Mouse (Mus musculus) embryonic facial prominence, embryonic 13.5 days (tissue): ENCODE data around the gene Tmem131. TPM values are rescaled to one million over a fixed set of nuclear protein-coding genes. Genes with fewer than 3 reads are reported as not detected.

Source experiments
- ATAC-seq: fragments of 200-750 bp; cut with Nextera tagmentation; 2 replicates; pipeline ENCODE4 v1.8.0; 2017; ENCODE audit warnings: low read depth; ENCODE audit not compliant: insufficient number of reproducible peaks, insufficient read depth, low FRiP score, low TSS enrichment
- H3K27ac ChIP-seq: fragments of 300-500 bp; sonication (generic); 2 replicates; pipeline ENCODE4 v1.5.1; 2015; ENCODE audit warnings: moderate library complexity, mild to moderate bottlenecking, inconsistent platforms
- H3K27me3 ChIP-seq: fragments of 300-500 bp; sonication (generic); 2 replicates; pipeline ENCODE4 v1.6.1; 2015; ENCODE audit warnings: mild to moderate bottlenecking, inconsistent platforms
- H3K36me3 ChIP-seq: fragments of 300-500 bp; sonication (generic); 2 replicates; pipeline ENCODE4 v1.6.1; 2015; ENCODE audit warnings: mild to moderate bottlenecking, inconsistent platforms
- H3K4me1 ChIP-seq: fragments of 300-500 bp; sonication (generic); 2 replicates; pipeline ENCODE4 v1.6.1; 2015; ENCODE audit warnings: inconsistent platforms
- H3K4me2 ChIP-seq: fragments of 300-500 bp; sonication (generic); 2 replicates; pipeline ENCODE4 v1.6.1; 2015; ENCODE audit warnings: moderate library complexity, mild to moderate bottlenecking, inconsistent platforms
- H3K4me3 ChIP-seq: fragments of 300-500 bp; sonication (generic); 2 replicates; pipeline ENCODE4 v1.5.1; 2015; ENCODE audit warnings: mild to moderate bottlenecking, inconsistent platforms
- H3K9ac ChIP-seq: fragments of 300-500 bp; sonication (generic); 2 replicates; pipeline ENCODE4 v1.6.1; 2015; ENCODE audit warnings: mild to moderate bottlenecking, inconsistent platforms
- H3K9me3 ChIP-seq: fragments of 300-500 bp; sonication (generic); 2 replicates; pipeline ENCODE4 v1.6.1; 2016; ENCODE audit warnings: inconsistent platforms
- whole genome bisulfite sequencing: fragments of 180-500 bp; shearing (Covaris S2); methylation state at CpG from one replicate; pipeline ENCODE4 v1.1.7; 2015; ENCODE audit warnings: mixed read lengths; 5-methylcytosine and 5-hydroxymethylcytosine counted together
- polyA plus RNA-seq: library from polyadenylated mRNA; unstranded; fragments of >200 nt; fragmentation: Nextera tagmentation; extraction: Ambion mirVana; gene quantifications from 2 replicates; pipeline ENCODE4 v1.2.1, GENCODE M21; 2015

The Tmem131 gene
- polyA plus RNA-seq, 1 experiment from 2014 or later = 17.8 TPM

DNA sequence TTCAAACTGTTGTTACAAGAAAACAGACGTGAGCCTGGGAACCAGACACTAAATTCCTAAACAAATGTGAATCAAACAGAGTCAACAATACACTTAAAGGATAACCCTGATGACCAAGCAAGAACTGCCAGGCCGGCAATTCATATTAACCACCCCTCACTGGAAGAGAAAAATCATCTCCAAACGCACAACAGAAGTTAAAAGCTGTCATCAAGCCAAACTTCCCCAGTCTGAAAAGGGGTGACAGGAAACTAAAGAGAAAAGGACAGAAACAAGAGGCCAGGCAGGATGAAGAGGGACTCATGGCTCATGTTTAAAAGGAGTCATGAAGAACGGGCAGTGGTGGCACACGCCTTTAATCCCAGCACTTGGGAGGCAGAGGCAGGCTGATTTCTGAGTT is 17.7 kb downstream of the Tmem131 start:
- Histone ChIP-seq H3K27me3 (no peaks in the 10 kb centered on the region), H3K36me3 (no peaks in the 10 kb centered on the region), H3K9ac (no peak overlapping the region), H3K4me1 (peaks cover 36% of the 10 kb centered on the region), H3K4me3 (no peak overlapping the region), H3K9me3 (no peaks in the 10 kb centered on the region), H3K4me2 (no peak overlapping the region), H3K27ac (no peak overlapping the region)
- WGBS = 65% methylated on average over 5 of the region's 5 CpGs
- ATAC-seq = no peak

DNA sequence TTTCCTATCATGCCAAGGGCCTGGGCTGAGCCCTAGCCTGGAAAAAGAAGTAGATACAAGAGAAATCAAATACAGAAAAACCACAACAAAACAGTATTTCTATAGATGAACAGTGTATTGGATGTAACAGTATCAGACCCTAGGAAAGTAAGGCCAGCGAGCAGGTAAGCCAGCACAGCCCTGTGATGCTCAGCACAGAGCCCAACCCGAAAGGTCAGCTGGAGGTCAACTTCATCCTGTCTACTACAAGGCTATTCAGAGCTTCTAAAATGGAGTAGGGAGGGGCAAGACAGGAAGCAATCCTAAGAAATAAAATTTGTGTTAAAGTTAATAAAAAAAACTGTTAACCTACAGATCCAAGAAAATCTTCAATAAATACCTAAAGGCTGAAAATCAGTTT is 18.6 kb downstream of the Tmem131 start:
- Histone ChIP-seq H3K27me3 (no peaks in the 10 kb centered on the region), H3K36me3 (no peaks in the 10 kb centered on the region), H3K9ac (no peak overlapping the region), H3K27ac (no peak overlapping the region), H3K4me2 (no peak overlapping the region), H3K9me3 (no peaks in the 10 kb centered on the region), H3K4me1 (peaks cover 45% of the 10 kb centered on the region), H3K4me3 (no peak overlapping the region)
- no peak for ATAC-seq
- WGBS = 74% methylated on average over 2 of the region's 2 CpGs

DNA sequence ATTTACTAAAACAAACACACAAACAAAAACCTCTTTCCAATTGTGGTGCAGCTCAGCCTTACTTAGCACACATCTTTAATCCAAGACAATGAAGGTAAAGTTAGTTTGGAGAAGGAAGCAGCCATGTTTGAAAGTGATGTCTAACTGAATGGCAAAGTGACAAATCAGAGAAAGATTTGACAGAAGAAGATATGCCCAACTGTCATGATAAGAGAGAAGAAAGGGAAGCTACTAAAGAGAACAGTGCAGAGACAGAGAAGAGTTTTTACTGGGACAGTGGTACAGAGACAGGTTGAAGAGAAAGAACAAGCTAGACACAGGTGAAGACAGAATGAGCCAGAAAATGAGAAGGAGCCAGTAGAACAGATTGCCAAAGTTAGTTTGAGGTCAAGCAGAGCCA is 19.6 kb downstream of the Tmem131 start:
- H3K4me2 ChIP-seq = no peak overlapping the region
- no peaks in the 10 kb centered on the region for H3K36me3 ChIP-seq
- no peak overlapping the region for H3K9ac ChIP-seq
- H3K4me3 ChIP-seq = no peak overlapping the region
- no peak for ATAC-seq
- no peaks in the 10 kb centered on the region for H3K27me3 ChIP-seq
- peaks cover 41% of the 10 kb centered on the region for H3K4me1 ChIP-seq
- no peak overlapping the region for H3K27ac ChIP-seq
- H3K9me3 ChIP-seq = no peaks in the 10 kb centered on the region

DNA sequence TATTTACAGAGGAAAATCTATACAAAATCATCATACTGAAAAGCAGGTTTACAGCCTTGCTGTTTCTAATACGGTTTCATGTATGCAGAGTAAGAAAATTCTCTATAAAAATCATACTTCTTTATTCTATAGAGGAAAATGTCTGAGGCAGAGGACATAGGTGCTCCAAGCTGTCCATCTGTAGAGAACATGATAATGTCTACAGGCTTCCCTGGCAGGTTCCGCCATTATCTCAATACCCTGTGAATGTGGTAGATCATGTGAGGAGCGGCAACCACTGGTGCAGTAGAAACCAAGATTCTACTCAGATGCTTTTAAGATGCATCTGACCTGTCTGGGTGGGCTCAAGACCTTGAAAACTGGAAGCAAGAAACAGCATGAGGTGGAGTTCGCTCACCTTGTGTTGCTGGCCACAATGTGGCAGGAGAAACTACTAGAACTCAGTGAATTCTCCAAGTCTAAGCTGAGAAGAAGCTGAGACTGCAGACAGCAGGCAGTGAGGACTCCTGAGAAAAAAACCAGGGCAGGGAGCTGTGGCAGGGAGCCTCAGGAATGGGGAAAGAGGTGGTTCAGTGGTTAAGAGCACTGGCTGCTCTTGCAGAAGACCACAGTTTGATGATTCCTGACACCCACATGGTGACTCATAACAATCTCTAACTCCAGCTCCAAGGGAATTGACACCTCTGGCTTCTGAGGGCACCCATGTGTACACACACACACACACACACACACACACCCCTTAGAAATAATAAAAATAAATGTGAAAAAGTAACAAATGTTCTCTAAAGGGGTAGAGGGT is 20.6 kb downstream of the Tmem131 start:
- Histone ChIP-seq H3K4me3 (no peak overlapping the region), H3K4me1 (peaks cover 34% of the 10 kb centered on the region), H3K4me2 (no peak overlapping the region), H3K9ac (no peak overlapping the region), H3K27ac (no peak overlapping the region), H3K27me3 (no peaks in the 10 kb centered on the region), H3K36me3 (no peaks in the 10 kb centered on the region), H3K9me3 (no peaks in the 10 kb centered on the region)
- no peak for ATAC-seq
- 95% methylated on average over 4 of the region's 4 CpGs for WGBS

DNA sequence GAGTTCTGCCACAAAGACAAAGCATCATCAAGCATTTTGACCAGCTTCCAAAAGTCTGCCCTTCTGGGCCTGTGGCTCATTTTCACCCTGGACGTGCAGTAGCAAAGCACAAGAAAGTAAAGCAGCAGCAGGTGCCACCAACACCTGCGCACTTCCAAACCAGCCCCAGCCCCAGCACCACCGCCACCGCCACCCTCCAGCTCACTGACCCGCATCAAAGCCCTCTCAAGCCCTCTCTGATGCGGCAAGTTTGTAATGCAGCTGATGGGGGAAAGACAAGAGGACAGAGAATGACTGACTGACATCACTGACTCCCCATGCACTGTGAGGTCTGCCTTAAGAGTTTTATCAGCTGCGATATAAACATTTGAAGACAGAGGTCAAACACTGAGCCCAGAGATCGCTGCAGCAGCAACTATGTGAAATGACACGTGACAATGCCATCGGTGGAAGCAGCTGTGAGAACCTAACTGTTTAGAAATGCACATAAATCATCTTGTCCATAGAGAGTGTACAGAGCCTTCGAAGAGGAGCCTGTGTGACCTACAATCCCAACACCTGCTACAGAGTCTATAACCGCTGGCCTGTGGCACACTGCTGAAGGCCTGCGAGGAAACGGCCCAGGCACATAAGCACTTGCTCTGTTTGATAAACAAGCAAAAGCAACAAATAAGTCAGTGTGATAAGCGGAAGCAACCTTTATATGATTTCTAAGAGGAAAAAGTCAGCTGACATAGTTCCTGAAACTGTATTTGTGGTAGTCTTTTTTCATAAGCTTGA is 21.7 kb downstream of the Tmem131 start:
- Histone ChIP-seq H3K9me3 (no peaks in the 10 kb centered on the region), H3K27me3 (no peaks in the 10 kb centered on the region), H3K9ac (no peak overlapping the region), H3K4me2 (no peak overlapping the region), H3K27ac (no peak overlapping the region), H3K4me1 (peaks cover 31% of the 10 kb centered on the region), H3K4me3 (no peak overlapping the region), H3K36me3 (no peaks in the 10 kb centered on the region)
- WGBS = 81% methylated on average over 15 of the region's 15 CpGs
- no peak for ATAC-seq

DNA sequence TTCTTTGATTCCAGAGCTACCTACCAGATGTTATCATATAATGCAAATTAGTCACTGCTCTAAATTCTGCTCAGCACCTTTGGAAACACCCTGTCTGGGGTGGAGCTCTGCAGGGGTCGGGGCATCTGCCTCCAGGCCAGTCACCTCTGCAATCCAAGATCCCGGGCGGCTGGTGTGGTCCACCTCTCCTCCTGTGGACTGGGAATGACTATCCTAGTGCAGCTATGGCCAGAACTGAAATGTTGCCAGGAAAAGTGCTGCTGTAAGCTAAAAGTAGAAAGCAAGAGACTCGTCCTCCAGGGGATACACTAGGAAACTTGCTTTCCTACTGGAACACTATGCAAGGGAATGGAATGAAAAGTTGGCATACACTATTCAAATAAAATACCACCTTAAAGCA is 22.7 kb downstream of the Tmem131 start:
- WGBS = 40% methylated on average over 4 of the region's 4 CpGs
- H3K36me3 ChIP-seq = no peaks in the 10 kb centered on the region
- peaks cover 26% of the 10 kb centered on the region for H3K4me1 ChIP-seq
- no peak overlapping the region for H3K4me2 ChIP-seq
- no peaks in the 10 kb centered on the region for H3K27me3 ChIP-seq
- H3K27ac ChIP-seq = no peak overlapping the region
- no peak overlapping the region for H3K9ac ChIP-seq
- H3K4me3 ChIP-seq = no peak overlapping the region
- no peak for ATAC-seq
- no peaks in the 10 kb centered on the region for H3K9me3 ChIP-seq

DNA sequence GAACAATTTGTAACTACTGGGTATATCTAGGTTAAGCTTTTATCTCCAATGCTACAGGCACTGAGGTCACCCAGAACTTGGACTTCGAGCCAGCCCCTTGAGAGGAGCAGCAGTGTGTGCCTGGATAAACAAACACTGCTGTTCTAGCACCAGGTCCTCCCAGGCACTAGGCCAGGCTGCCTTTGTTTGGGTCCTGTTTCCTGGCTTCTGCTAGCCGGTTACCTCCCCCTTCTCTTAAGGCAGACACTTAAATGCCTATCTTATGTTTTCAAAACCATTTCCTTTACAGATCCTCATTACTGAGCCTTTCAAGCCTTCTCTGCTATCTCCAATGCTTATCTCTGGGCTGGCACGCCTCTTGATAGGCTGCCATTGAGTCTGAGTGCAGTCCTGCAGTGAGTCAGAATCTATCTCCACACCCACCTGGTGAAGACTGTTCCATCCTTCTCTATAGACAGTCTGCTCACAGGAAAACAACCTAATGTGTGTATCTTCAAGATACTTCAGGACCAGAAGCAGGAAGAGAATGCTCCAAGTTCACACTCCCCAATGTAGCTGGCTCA is 23.2 kb downstream of the Tmem131 start:
- H3K9ac ChIP-seq = no peak overlapping the region
- H3K27ac ChIP-seq = peak overlapping the region; percentile 17; the same call in 1 of the 2 replicates
- no peak overlapping the region for H3K4me2 ChIP-seq
- no peaks in the 10 kb centered on the region for H3K36me3 ChIP-seq
- peaks cover 30% of the 10 kb centered on the region for H3K4me1 ChIP-seq
- WGBS = 48% methylated on average over 3 of the region's 3 CpGs
- no peak for ATAC-seq
- no peak overlapping the region for H3K4me3 ChIP-seq
- no peaks in the 10 kb centered on the region for H3K27me3 ChIP-seq
- H3K9me3 ChIP-seq = no peaks in the 10 kb centered on the region

DNA sequence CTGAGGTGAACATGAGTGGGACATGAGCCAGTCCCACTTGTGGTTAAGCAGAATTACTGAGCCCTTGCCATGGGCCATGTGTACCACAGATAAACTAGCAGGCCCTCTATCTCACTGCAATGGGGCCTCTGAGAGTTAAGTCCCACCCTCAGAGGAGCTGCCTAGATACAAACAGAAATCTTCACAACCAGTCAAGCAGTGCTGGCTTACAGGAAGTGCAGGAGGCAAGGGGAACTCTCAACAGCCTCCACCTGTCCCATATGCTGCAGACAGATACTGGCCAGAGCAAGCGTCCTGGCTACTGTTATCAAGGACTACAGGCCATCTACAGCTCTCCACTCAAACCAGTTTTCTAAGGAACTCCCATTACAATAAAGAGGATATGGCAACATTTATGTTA is 23.7 kb downstream of the Tmem131 start:
- H3K36me3 ChIP-seq = no peaks in the 10 kb centered on the region
- no peak for ATAC-seq
- H3K4me2 ChIP-seq = no peak overlapping the region
- WGBS = 81% methylated on average over 1 of the region's 1 CpGs
- no peaks in the 10 kb centered on the region for H3K9me3 ChIP-seq
- H3K9ac ChIP-seq = no peak overlapping the region
- no peaks in the 10 kb centered on the region for H3K27me3 ChIP-seq
- H3K4me1 ChIP-seq = peaks cover 33% of the 10 kb centered on the region
- no peak overlapping the region for H3K4me3 ChIP-seq
- peak overlapping the region; percentile 17; the same call in 1 of the 2 replicates for H3K27ac ChIP-seq

DNA sequence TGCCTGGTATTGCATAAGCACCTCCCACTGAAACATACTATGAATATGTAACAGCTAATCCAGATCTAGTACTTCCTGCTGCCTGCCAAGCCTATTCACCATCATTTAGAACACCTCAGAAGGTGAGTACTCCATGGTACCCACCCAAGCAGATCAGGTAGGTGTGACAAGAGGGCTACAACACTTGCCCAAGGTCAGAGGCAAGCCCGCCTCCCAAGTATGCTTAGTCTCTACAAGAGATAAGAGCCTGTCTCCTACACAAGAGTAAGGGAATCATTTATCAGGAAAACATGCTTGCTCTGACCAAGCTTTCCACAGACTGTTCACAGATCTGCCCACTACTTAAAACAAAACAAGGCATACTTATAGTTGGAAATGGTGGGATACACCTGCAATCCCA is 26.0 kb downstream of the Tmem131 start:
- Histone ChIP-seq H3K27ac (no peak overlapping the region), H3K9me3 (no peaks in the 10 kb centered on the region), H3K36me3 (no peaks in the 10 kb centered on the region), H3K4me1 (peaks cover 38% of the 10 kb centered on the region), H3K27me3 (no peaks in the 10 kb centered on the region), H3K9ac (no peak overlapping the region), H3K4me3 (no peak overlapping the region), H3K4me2 (no peak overlapping the region)
- WGBS = 90% methylated on average over 1 of the region's 1 CpGs
- no peak for ATAC-seq

DNA sequence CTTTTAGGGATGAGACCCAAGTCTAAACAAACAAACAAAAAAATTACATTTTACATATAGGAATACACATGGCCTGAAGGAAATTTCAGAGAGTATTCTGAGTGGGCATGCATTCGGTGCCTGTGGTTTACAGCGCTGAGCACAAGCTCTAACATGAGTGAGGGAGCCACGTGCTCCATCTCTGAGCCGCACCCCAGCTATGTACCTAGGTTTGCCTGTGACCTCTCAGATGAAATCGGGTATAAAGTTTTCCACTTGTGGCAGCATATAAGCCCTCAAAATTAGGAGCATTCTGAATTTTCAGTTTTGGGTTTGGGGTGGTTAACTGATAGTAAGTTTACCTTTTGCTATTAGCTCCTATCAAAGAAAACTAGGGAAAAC is 28.3 kb downstream of the Tmem131 start:
- 0 out of 2 replicates have a peak overlapping the region, but pooled peaks have one; percentile 5 for H3K27ac ChIP-seq
- peaks cover 23% of the 10 kb centered on the region for H3K4me1 ChIP-seq
- 61% methylated on average over 5 of the region's 5 CpGs for WGBS
- H3K9me3 ChIP-seq = no peaks in the 10 kb centered on the region
- H3K4me2 ChIP-seq = no peak overlapping the region
- no peak for ATAC-seq
- H3K27me3 ChIP-seq = no peaks in the 10 kb centered on the region
- no peak overlapping the region for H3K4me3 ChIP-seq
- no peaks in the 10 kb centered on the region for H3K36me3 ChIP-seq
- H3K9ac ChIP-seq = no peak overlapping the region

DNA sequence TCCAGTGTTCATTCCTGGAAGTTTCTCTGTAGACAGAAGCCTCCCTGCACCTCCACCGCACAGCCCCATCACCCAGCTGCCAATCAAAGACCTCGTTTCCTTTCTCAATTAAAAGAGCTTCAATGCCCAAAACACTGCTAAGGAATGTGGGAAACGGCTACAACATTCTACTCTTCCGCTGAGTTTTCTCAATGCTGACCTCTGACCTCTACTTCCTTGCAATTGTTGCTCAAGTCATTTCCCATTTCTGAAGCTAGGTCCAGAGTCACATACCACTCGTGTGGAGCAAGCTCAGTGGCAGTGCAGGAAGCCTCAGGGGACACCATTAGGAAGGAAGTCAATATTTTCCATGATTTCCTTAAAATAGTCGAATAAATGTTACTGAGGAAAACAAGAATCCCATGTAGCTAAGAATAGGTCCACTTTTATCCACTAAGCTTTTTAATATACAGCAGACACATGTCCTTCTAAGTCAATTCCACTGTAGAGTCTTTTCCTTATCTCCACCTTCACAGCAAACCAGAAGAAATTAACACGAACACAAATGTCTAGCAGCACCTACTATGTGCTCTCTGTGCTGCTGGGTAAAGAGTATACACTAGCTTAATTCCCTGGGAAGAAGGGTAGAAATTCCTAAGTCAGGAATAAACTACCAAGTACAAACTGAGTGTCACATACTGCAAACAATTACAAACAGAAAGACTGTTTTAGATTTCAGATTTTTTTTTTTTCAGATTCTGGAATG is 28.8 kb downstream of the Tmem131 start:
- H3K4me3 ChIP-seq = no peak overlapping the region
- H3K27me3 ChIP-seq = no peaks in the 10 kb centered on the region
- H3K4me1 ChIP-seq = peaks cover 18% of the 10 kb centered on the region
- H3K4me2 ChIP-seq = no peak overlapping the region
- 20% methylated on average over 7 of the region's 7 CpGs for WGBS
- no peak overlapping the region for H3K9ac ChIP-seq
- no peaks in the 10 kb centered on the region for H3K9me3 ChIP-seq
- peak overlapping the region; percentile 2; the same call in 1 of the 2 replicates for H3K27ac ChIP-seq
- no peak for ATAC-seq
- H3K36me3 ChIP-seq = no peaks in the 10 kb centered on the region
